Mouse (Mus musculus): ENCODE results near the gene Ampd1. TPM values are rescaled to one million over a fixed set of nuclear protein-coding genes. Genes with fewer than 3 reads are reported as not detected.
A peak's percentile ranks its signal among the peaks of the same experiment; 100 is the strongest.

Gene Ampd1
- polyA plus RNA-seq (2015; fragmentation: Nextera tagmentation; extraction: Ambion mirVana): 0.19 and 0.32 TPM in 2 replicates

DNA sequence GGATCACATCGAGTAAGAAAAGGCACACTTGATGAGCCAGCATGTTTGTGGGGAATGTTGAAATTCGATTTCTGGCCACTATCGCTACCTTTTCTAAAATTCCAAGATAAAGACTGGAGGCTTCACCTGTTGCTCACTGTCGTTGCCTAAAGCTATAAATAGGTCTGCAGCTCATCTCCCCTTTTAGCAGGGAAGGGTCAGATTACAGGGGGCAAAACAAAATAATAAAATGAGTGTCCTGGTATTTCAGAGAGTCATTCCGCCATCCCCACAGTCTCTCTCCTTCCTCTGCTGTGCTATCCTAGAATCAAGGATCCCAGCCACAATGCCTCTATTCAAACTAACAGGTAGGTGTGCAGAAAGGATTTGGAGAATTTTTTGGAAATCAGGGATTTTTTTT lies at the start of gene Ampd1:
Gene Ampd1, plus strand, starts transcription at position 244 of the 400 bp plus-strand sequence.
- Histone ChIP-seq H3K27me3 (no peaks in the 10 kb centered on the region), H3K4me3 (no peak within 1 kb of the TSS), H3K27ac (no peak within 1 kb of the TSS), H3K4me2 (no peak within 1 kb of the TSS), H3K9ac (no peak within 1 kb of the TSS), H3K36me3 (peaks cover 3% of the 10 kb centered on the region), H3K4me1 (replicated peaks) (no peaks in the 10 kb centered on the region), H3K9me3 (replicated peaks) (no peaks in the 10 kb centered on the region)
- no peak for ATAC-seq (replicated peaks; ENCODE audit: insufficient number of reproducible peaks, insufficient read depth, low FRiP score, low read depth)
- 38% methylated on average over 5 of the region's 5 CpGs for WGBS

DNA sequence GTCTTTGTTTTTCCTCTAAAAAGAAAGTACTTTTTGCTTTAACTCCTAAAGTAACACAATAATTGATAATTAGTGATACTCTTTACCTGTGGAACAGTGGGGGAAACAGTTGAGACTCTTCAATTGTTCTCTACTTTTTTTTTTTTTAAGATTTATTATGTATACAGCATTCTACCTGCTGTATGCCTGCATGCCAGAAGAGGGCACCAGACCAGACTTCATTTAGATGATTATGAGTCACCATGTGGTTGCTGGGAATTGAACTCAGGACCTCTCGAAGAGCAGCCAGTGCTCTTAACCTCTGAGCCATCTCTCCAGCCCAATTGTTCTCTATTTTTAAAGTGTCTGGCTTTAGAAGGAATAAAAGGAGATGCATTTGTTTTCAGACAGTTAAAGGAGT lies 47.6 kb upstream of the Ampd1 start:
- Histone ChIP-seq H3K27ac (no peak overlapping the region), H3K4me2 (no peak overlapping the region), H3K27me3 (no peaks in the 10 kb centered on the region), H3K36me3 (peaks cover 25% of the 10 kb centered on the region), H3K4me1 (replicated peaks) (peaks cover 11% of the 10 kb centered on the region), H3K4me3 (no peak overlapping the region), H3K9me3 (replicated peaks) (no peaks in the 10 kb centered on the region), H3K9ac (no peak overlapping the region)
- ATAC-seq (replicated peaks; ENCODE audit: insufficient number of reproducible peaks, insufficient read depth, low FRiP score, low read depth): no peak
- 91% methylated on average over 1 of the region's 1 CpGs for WGBS

DNA sequence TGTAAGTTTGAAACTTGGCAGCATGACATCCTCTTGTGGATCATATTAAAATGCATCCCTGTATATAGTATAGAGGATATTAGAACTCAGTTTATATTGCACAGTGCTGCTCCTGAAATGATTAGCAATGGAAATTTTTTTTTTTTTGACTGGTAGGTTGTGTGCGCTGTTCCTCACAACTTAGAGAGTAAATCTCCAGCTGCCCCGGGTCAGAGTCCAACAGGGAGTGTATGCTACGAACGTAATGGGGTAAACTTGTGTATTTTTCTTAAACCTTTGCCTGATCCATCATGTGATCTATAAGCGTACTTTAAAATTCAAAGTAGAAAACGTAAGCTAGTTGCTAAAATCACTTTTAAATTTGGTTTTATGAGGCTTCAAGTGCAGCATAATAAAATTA lies 33.5 kb upstream of the Ampd1 start:
- no peaks in the 10 kb centered on the region for H3K27me3 ChIP-seq
- no peak overlapping the region for H3K27ac ChIP-seq
- H3K4me2 ChIP-seq: no peak overlapping the region
- peaks cover 64% of the 10 kb centered on the region for H3K36me3 ChIP-seq
- no peak overlapping the region for H3K4me3 ChIP-seq
- ATAC-seq (replicated peaks; ENCODE audit: insufficient number of reproducible peaks, insufficient read depth, low FRiP score, low read depth): no peak
- no peak overlapping the region for H3K9ac ChIP-seq
- 93% methylated on average over 6 of the region's 6 CpGs for WGBS
- no peaks in the 10 kb centered on the region for H3K9me3 ChIP-seq (replicated peaks)
- no peaks in the 10 kb centered on the region for H3K4me1 ChIP-seq (replicated peaks)

DNA sequence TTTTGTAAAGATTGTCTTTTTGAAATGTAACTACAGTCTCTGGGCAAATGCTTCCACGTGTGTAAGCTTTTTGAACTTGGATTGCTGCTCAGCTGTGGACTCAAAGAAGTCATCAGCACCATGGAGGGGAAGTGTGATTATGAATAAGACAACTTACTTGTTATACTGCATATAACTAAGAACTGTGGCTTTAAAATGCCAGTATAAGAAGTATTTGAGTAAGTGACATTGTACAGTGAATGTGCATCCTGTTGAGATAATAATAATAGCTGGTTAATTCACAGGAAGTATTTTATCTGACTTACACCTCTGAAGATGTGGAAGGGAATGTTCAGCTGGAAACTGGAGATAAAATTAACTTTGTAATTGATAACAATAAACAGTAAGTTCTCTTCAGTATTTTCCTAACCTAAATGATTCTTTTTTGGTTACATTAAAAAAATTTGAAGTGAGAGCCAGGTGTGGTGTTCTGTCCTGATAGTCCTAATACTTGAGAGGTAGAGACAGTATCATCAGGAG lies 32.9 kb upstream of the Ampd1 start:
- no peaks in the 10 kb centered on the region for H3K4me1 ChIP-seq (replicated peaks)
- no peak for ATAC-seq (replicated peaks; ENCODE audit: insufficient number of reproducible peaks, insufficient read depth, low FRiP score, low read depth)
- H3K4me2 ChIP-seq: no peak overlapping the region
- peaks cover 69% of the 10 kb centered on the region for H3K36me3 ChIP-seq
- WGBS: 78% methylated on average over 1 of the region's 1 CpGs
- no peak overlapping the region for H3K9ac ChIP-seq
- H3K4me3 ChIP-seq: no peak overlapping the region
- H3K9me3 ChIP-seq (replicated peaks): no peaks in the 10 kb centered on the region
- H3K27ac ChIP-seq: no peak overlapping the region
- no peaks in the 10 kb centered on the region for H3K27me3 ChIP-seq

- no peaks in the 10 kb centered on the region for H3K27me3 ChIP-seq
- H3K4me1 ChIP-seq (replicated peaks): peaks cover 9% of the 10 kb centered on the region; the same call in 1 of the 2 replicates
- no peak for ATAC-seq (replicated peaks; ENCODE audit: insufficient number of reproducible peaks, insufficient read depth, low FRiP score, low read depth)
- no peak overlapping the region for H3K4me2 ChIP-seq
- H3K4me3 ChIP-seq: no peak overlapping the region
- H3K27ac ChIP-seq: no peak overlapping the region
- WGBS: 83% methylated on average over 5 of the region's 5 CpGs
- H3K9ac ChIP-seq: no peak overlapping the region
- no peaks in the 10 kb centered on the region for H3K9me3 ChIP-seq (replicated peaks)
- peaks cover 66% of the 10 kb centered on the region for H3K36me3 ChIP-seq
These were observed 17.7 kb upstream of the Ampd1 start for GRCm38 (mm10) chr3:103056016-103056595.

GRCm38 (mm10) chr3:103057752-103058151 lies 16.1 kb upstream of the Ampd1 start:
- Histone ChIP-seq H3K4me3 (peak overlapping the region; percentile 71), H3K27me3 (no peaks in the 10 kb centered on the region), H3K36me3 (peaks cover 64% of the 10 kb centered on the region), H3K4me1 (replicated peaks) (peaks cover 9% of the 10 kb centered on the region; the same call in 1 of the 2 replicates), H3K27ac (peak overlapping the region; percentile 90), H3K9me3 (replicated peaks) (no peaks in the 10 kb centered on the region), H3K9ac (peak overlapping the region; percentile 38; the same call in 1 of the 2 replicates), H3K4me2 (peak overlapping the region; percentile 65)
- WGBS: 4% methylated on average over 10 of the region's 10 CpGs
- peak; percentile 16 for ATAC-seq (replicated peaks; ENCODE audit: insufficient number of reproducible peaks, insufficient read depth, low FRiP score, low read depth)

- Histone ChIP-seq H3K4me2 (peak within 1 kb of the TSS; percentile 65), H3K9ac (peak within 1 kb of the TSS; percentile 70), H3K36me3 (peaks cover 65% of the 10 kb centered on the region), H3K27ac (peak within 1 kb of the TSS; percentile 90), H3K4me1 (replicated peaks) (peaks cover 9% of the 10 kb centered on the region; the same call in 1 of the 2 replicates), H3K27me3 (no peaks in the 10 kb centered on the region), H3K9me3 (replicated peaks) (no peaks in the 10 kb centered on the region), H3K4me3 (peak within 1 kb of the TSS; percentile 71)
- peak; percentile 98 for ATAC-seq (replicated peaks; ENCODE audit: insufficient number of reproducible peaks, insufficient read depth, low FRiP score, low read depth)
- WGBS: 2% methylated on average over 46 of the region's 46 CpGs
These were observed 15.3 kb upstream of the Ampd1 start, which contains the start of gene Nras for GRCm38 (mm10) chr3:103058207-103059157. Gene Nras, plus strand, starts transcription at chr3:103058285.

- H3K9me3 ChIP-seq (replicated peaks): no peaks in the 10 kb centered on the region
- no peak for ATAC-seq (replicated peaks; ENCODE audit: insufficient number of reproducible peaks, insufficient read depth, low FRiP score, low read depth)
- H3K27me3 ChIP-seq: no peaks in the 10 kb centered on the region
- no peak overlapping the region for H3K27ac ChIP-seq
- peaks cover 64% of the 10 kb centered on the region for H3K36me3 ChIP-seq
- H3K9ac ChIP-seq: no peak overlapping the region
- H3K4me2 ChIP-seq: no peak overlapping the region
- 88% methylated on average over 8 of the region's 8 CpGs for WGBS
- no peaks in the 10 kb centered on the region for H3K4me1 ChIP-seq (replicated peaks)
- no peak overlapping the region for H3K4me3 ChIP-seq
These were observed 6.9 kb upstream of the Ampd1 start for GRCm38 (mm10) chr3:103066927-103067326.

- no peaks in the 10 kb centered on the region for H3K27me3 ChIP-seq
- H3K9ac ChIP-seq: no peak overlapping the region
- H3K36me3 ChIP-seq: peaks cover 44% of the 10 kb centered on the region
- H3K9me3 ChIP-seq (replicated peaks): no peaks in the 10 kb centered on the region
- no peak overlapping the region for H3K27ac ChIP-seq
- 90% methylated on average over 6 of the region's 6 CpGs for WGBS
- no peaks in the 10 kb centered on the region for H3K4me1 ChIP-seq (replicated peaks)
- H3K4me3 ChIP-seq: no peak overlapping the region
- no peak overlapping the region for H3K4me2 ChIP-seq
- no peak for ATAC-seq (replicated peaks; ENCODE audit: insufficient number of reproducible peaks, insufficient read depth, low FRiP score, low read depth)
These were observed 4.8 kb upstream of the Ampd1 start for GRCm38 (mm10) chr3:103068971-103069370.

DNA sequence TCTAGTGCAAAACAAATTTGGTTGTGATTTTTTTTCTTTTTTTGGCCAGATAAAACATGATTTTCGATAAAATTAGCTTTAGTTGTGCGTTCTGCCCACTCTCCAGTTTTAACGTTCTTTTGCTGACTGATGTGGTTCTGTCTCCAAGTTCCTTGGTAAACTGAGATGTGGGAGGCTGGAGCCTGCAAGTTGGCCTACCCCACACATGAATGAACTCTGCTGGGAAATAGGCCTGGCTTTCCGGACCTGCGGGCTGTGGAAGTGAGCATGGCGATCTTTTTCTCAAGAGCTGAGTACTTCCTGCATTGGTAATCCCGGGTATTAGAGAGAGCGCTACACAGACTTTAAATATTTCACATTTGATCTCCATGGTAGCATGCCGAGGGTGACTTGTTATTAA lies 2.1 kb downstream of the Ampd1 start:
- WGBS: 89% methylated on average over 9 of the region's 9 CpGs
- H3K4me3 ChIP-seq: no peak overlapping the region

DNA sequence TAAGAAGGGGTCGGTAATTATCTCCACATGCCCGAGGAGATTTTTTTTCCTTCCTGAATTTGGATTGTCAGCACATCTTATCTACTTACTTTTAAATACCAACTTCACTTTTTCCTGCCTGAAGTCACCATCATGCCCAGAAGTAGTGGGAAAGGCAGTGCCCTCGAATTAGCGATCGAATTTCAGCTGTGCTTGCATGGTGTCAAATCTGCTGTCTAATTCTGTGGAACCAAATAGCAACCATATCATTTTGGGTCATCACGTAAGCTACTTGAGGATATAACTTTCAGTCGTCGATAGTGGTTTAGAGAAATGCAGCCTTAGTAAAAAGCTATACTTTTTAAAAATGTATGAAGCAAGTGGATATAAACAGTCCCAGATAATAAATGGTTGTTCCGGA lies 2.7 kb downstream of the Ampd1 start:
- 83% methylated on average over 9 of the region's 9 CpGs for WGBS
- H3K4me1 ChIP-seq (replicated peaks): no peaks in the 10 kb centered on the region; the same call in 1 of the 2 replicates

More for the DNA sequence above, 2.1 kb downstream of the Ampd1 start:
- Histone ChIP-seq H3K4me1 (replicated peaks) (no peaks in the 10 kb centered on the region; the same call in 1 of the 2 replicates), H3K9ac (no peak overlapping the region), H3K27ac (no peak overlapping the region), H3K27me3 (no peaks in the 10 kb centered on the region), H3K4me2 (no peak overlapping the region), H3K36me3 (no peaks in the 10 kb centered on the region), H3K9me3 (replicated peaks) (no peaks in the 10 kb centered on the region)
- no peak for ATAC-seq (replicated peaks; ENCODE audit: insufficient number of reproducible peaks, insufficient read depth, low FRiP score, low read depth)

More for the DNA sequence above, 2.7 kb downstream of the Ampd1 start:
- no peak overlapping the region for H3K27ac ChIP-seq
- no peaks in the 10 kb centered on the region for H3K27me3 ChIP-seq
- no peaks in the 10 kb centered on the region for H3K9me3 ChIP-seq (replicated peaks)
- H3K9ac ChIP-seq: no peak overlapping the region
- no peak for ATAC-seq (replicated peaks; ENCODE audit: insufficient number of reproducible peaks, insufficient read depth, low FRiP score, low read depth)
- no peaks in the 10 kb centered on the region for H3K36me3 ChIP-seq
- no peak overlapping the region for H3K4me2 ChIP-seq
- no peak overlapping the region for H3K4me3 ChIP-seq
